Mouse (Mus musculus) stomach, postnatal 0 days (tissue): Measurements from ENCODE around the gene Uvrag. TPM values are rescaled to one million over a fixed set of nuclear protein-coding genes. Genes with fewer than 3 reads are reported as not detected.

Experiments
- ATAC-seq: fragments of 200-750 bp; cut with Nextera tagmentation; 2 replicates; pipeline ENCODE4 v1.8.0; 2017; ENCODE audit not compliant: low FRiP score, low TSS enrichment
- DNase-seq: peaks from one replicate; pipeline ENCODE4 v3.0.0-alpha.2; 2016; ENCODE audit warnings: low spot score
- H3K27ac ChIP-seq: fragments of 300-500 bp; sonication (generic); replicated peaks from 2 replicates; pipeline ENCODE4 v1.5.1; 2014; ENCODE audit warnings: mild to moderate bottlenecking, control low read depth
- H3K27me3 ChIP-seq: fragments of 300-500 bp; sonication (generic); 2 replicates; pipeline ENCODE4 v1.6.1; 2014; ENCODE audit warnings: low read length; ENCODE audit not compliant: control insufficient read depth, insufficient read depth
- H3K36me3 ChIP-seq: fragments of 300-500 bp; sonication (generic); 2 replicates; pipeline ENCODE4 v1.6.1; 2014; ENCODE audit warnings: low read length, mixed read lengths; ENCODE audit not compliant: control insufficient read depth, insufficient read depth
- H3K4me1 ChIP-seq: fragments of 300-500 bp; sonication (generic); replicated peaks from 2 replicates; pipeline ENCODE4 v1.6.1; 2014; ENCODE audit warnings: antibody characterized with exemption; ENCODE audit not compliant: control insufficient read depth, insufficient read depth
- H3K4me2 ChIP-seq: fragments of 300-500 bp; sonication (generic); replicated peaks from 2 replicates; pipeline ENCODE4 v1.6.1; 2014; ENCODE audit warnings: low read depth, mild to moderate bottlenecking, control low read depth, moderate library complexity
- H3K4me3 ChIP-seq: fragments of 300-500 bp; sonication (generic); 2 replicates; pipeline ENCODE4 v1.5.1; 2014; ENCODE audit warnings: low read depth, low read length, control low read depth
- H3K9ac ChIP-seq: fragments of 300-500 bp; sonication (generic); 2 replicates; pipeline ENCODE4 v1.6.1; 2014; ENCODE audit warnings: mild to moderate bottlenecking, low read length, control low read depth, mixed read lengths
- H3K9me3 ChIP-seq: fragments of 300-500 bp; sonication (generic); 2 replicates; pipeline ENCODE4 v1.6.1; 2016; ENCODE audit warnings: low read length; ENCODE audit not compliant: control insufficient read depth
- CTCF ChIP-seq: IDR thresholded peaks from 2 replicates; pipeline ENCODE4 v1.5.1; 2016; ENCODE audit warnings: antibody characterized with exemption, low read depth, mild to moderate bottlenecking, moderate library complexity
- EP300 ChIP-seq: optimal IDR thresholded peaks from 2 replicates; pipeline ENCODE3; 2016; ENCODE audit warnings: antibody characterized with exemption
- WGBS: fragments of 180-500 bp; shearing (Covaris S2); extraction: QIAGEN DNeasy Blood & Tissue Kit; methylation state at CpG from one replicate; pipeline ENCODE4 v1.1.7; 2014; 5-methylcytosine and 5-hydroxymethylcytosine counted together
- polyA plus RNA-seq: library from polyadenylated mRNA; unstranded; fragments of >200 nt; fragmentation: Nextera tagmentation; extraction: Ambion mirVana; gene quantifications from 2 replicates; pipeline ENCODE4 v1.2.1, GENCODE M21; 2015

Gene Uvrag
- polyA plus RNA-seq, 1 experiment from 2014 or later, result 9.8 TPM

GRCm38 (mm10) chr7:99133811-99134402 lies 7.0 kb downstream of the Uvrag start:
- Histone ChIP-seq H3K4me3 (no peak overlapping the region), H3K4me2 (no peak overlapping the region), H3K27me3 (no peaks in the 10 kb centered on the region), H3K4me1 (no peaks in the 10 kb centered on the region), H3K9me3 (no peaks in the 10 kb centered on the region), H3K27ac (peak overlapping the region; percentile 69), H3K9ac (no peak overlapping the region), H3K36me3 (no peaks in the 10 kb centered on the region)
- DNase-seq (no peak), ATAC-seq (no peak)
- no peak for TF ChIP-seq EP300
- no peak for TF ChIP-seq CTCF
- 57% methylated on average over 8 of the region's 8 CpGs for WGBS

DNA sequence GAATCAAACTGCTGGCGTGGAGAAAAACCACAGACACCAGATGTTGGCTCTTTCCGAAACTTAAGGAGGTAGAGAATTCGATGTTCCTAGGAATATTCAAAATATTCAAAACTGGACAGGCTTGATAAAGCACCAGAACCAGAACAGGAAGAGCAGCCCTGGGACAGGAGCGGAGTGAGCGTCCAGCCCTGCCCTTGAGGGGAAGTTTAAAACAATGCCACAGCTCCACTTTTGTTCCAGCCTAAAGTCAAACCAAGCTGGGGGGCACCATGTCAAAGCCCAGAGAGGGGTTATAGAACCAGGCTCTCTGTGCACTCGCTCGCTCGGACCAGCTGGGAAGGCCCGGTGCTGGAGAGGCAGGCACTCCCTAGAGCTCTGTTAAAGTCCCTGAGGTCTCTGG lies 8.3 kb downstream of the Uvrag start:
- H3K4me3 ChIP-seq, result no peak overlapping the region
- H3K9ac ChIP-seq, result no peak overlapping the region
- H3K4me1 ChIP-seq, result 0 out of 2 replicates have a peak, but pooled peaks cover 7% of the 10 kb centered on the region
- no peaks in the 10 kb centered on the region for H3K9me3 ChIP-seq
- 65% methylated on average over 9 of the region's 9 CpGs for WGBS
- no peak for DNase-seq
- H3K27me3 ChIP-seq, result no peaks in the 10 kb centered on the region
- TF ChIP-seq CTCF (no peak), EP300 (no peak)
- no peaks in the 10 kb centered on the region for H3K36me3 ChIP-seq
- 0 out of 2 replicates have a peak overlapping the region, but pooled peaks have one; percentile 14 for H3K4me2 ChIP-seq
- peak overlapping the region; percentile 65 for H3K27ac ChIP-seq
- ATAC-seq, result no peak

DNA sequence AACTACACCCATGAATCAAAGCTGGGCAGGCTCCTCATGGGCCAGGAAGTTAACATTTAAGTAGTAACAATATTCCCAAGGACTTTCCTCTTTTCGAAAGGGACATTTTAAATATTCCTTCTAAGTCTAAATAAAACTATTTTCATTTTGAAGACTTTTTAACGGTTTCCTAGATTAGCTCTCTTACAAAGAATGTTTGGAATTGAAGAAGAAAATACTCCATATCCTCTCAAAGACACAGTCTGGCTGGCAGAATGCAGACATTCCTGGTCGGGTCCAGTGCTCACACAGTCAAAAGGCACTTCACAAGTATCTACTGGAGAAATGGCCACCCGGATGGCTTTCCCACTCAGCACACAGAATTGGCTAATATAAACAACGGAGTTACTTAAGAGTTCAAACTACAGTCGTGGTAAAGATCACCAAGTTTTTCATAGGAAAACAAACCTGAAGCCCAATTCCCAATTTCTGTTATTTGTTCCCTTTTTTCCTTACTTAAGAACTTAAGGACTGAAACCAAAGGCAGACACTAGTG lies 9.1 kb downstream of the Uvrag start:
- H3K4me2 ChIP-seq, result 0 out of 2 replicates have a peak overlapping the region, but pooled peaks have one; percentile 4
- H3K9me3 ChIP-seq, result no peaks in the 10 kb centered on the region
- DNase-seq (no peak), ATAC-seq (no peak)
- no peak overlapping the region for H3K4me3 ChIP-seq
- H3K9ac ChIP-seq, result no peak overlapping the region
- no peaks in the 10 kb centered on the region for H3K36me3 ChIP-seq
- TF ChIP-seq CTCF (no peak), EP300 (no peak)
- peak overlapping the region; percentile 65 for H3K27ac ChIP-seq
- 35% methylated on average over 6 of the region's 6 CpGs for WGBS
- no peaks in the 10 kb centered on the region for H3K27me3 ChIP-seq
- 0 out of 2 replicates have a peak, but pooled peaks cover 9% of the 10 kb centered on the region for H3K4me1 ChIP-seq

DNA sequence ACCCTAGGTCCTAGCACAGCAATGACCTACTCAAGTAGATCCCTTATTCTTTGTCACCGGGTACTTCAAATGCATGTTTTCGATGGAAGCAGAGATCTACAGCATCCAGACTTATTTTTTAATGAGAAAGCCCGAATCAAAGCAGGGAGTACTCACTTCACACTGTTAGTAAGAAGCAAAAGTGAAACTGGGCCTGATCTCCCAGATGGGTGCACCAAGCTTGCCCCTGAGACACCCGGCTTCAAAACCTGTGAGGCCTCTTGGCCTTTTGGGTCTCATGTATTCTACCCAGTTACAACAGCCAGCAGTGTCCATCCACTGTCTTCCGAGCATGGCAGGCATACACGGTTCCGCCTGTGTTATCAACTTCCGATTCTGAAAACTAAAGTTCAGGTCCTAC lies 12.0 kb downstream of the Uvrag start:
- 0 out of 2 replicates have a peak, but pooled peaks cover 9% of the 10 kb centered on the region for H3K4me1 ChIP-seq
- H3K9ac ChIP-seq, result no peak overlapping the region
- no peaks in the 10 kb centered on the region for H3K36me3 ChIP-seq
- no peaks in the 10 kb centered on the region for H3K27me3 ChIP-seq
- H3K4me3 ChIP-seq, result no peak overlapping the region
- TF ChIP-seq CTCF (no peak), EP300 (no peak)
- DNase-seq (no peak), ATAC-seq (no peak)
- no peak overlapping the region for H3K4me2 ChIP-seq
- no peak overlapping the region for H3K27ac ChIP-seq
- WGBS, result 86% methylated on average over 8 of the region's 8 CpGs
- no peaks in the 10 kb centered on the region for H3K9me3 ChIP-seq

DNA sequence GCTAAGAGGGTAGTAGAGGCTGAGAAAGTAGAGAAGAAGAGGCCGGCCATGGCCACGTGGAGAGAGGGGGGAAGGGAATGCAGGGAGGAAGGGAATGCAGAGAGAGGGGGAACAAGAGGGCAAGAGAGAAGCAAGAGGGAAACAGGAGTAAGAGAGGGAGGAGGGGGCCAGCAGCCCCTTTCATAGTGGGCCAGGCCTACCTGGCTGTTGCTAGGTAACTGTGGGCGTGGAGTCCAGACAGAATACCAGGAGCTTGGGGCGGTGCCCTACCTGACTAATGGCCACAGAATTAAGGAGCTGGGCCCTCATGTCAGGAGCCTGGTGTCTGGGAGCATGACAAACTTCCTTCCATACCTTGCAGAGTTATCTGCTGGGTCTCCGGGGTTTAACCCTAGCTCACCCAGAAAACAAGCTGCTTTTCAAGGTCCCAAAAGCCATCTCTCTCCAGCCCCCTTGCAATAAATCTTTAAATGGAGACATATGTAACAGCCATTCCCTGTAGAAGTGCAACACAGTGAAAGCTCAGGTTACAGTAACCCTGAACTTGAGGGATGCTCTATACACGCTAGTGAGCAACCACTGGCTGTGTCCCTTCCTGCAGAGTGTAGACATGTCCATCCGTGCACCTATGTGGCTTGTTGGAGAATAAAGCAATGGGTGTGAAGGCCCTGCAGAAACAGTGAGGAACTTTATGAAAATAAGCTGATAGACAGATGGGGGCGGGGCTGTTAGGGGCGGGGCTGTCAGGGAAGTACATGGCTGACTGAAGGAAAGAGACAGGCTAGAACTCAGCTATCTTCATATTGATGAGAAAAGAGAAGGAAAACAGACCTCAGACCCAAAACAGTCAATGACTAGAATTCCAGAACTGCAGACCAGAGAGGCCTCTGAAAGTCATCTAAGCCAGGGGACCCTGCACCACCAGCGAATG lies 12.7 kb downstream of the Uvrag start:
- no peak overlapping the region for H3K4me3 ChIP-seq
- H3K4me1 ChIP-seq, result 0 out of 2 replicates have a peak, but pooled peaks cover 9% of the 10 kb centered on the region
- no peak overlapping the region; the same call in 1 of the 2 replicates for H3K27ac ChIP-seq
- no peaks in the 10 kb centered on the region for H3K36me3 ChIP-seq
- ATAC-seq, result peak; percentile 26; the same call in 1 of the 2 replicates
- DNase-seq, result peak; percentile 42
- TF ChIP-seq EP300, result no peak
- TF ChIP-seq CTCF, result no peak
- no peak overlapping the region for H3K4me2 ChIP-seq
- no peaks in the 10 kb centered on the region for H3K27me3 ChIP-seq
- 41% methylated on average over 10 of the region's 10 CpGs for WGBS
- H3K9me3 ChIP-seq, result no peaks in the 10 kb centered on the region
- H3K9ac ChIP-seq, result no peak overlapping the region
